In genomic region chr10:60862477-60863293, GRCm38 (mm10) we compare ENCODE assay signal across 16 mouse cellular contexts. TPM values are rescaled to one million over a fixed set of nuclear protein-coding genes. Genes with fewer than 3 reads are reported as not detected.
DNase-seq lines count a peak whose midpoint lies in the region; ATAC-seq and TF ChIP-seq lines count a peak whose summit lies in the region.
"Had no signal": no experiment of that assay in that cellular context is flagged by ENCODE, and none has a peak within 500 bp of the region (broad histone marks: within the 10 kb centered on the region; RNA-seq: fewer than 3 reads in every experiment).

No protein-coding gene starts in this region.

- H3K36me3 ChIP-seq in intestine, embryonic 15.5 days: no peaks in the 10 kb centered on the region
- no peaks in the 10 kb centered on the region for H3K36me3 ChIP-seq in kidney, postnatal 0 days (ENCODE audit: insufficient read depth, low read length)
- H3K36me3 ChIP-seq: heart, embryonic 13.5 days; limb, embryonic 10.5 days; liver, embryonic 15.5 days; midbrain, embryonic 12.5 days had no signal

- intact Hi-C loops in heart, postnatal 10 days (cut with DNase I): no loop called here

- ATAC-seq in intestine, embryonic 15.5 days: peak; percentile 63
- ATAC-seq in kidney, postnatal 0 days (replicated peaks; ENCODE audit: low FRiP score, low read depth): no peak; the same call in 1 of the 2 replicates

- peak; percentile 1 for DNase-seq in ovary, postnatal 14 days (ENCODE audit: low spot score)
- DNase-seq in ovary, postnatal 36 days (ENCODE audit: low spot score): no peak
- peak; percentile 5 for DNase-seq in kidney, postnatal 0 days (ENCODE audit: low spot score)
- peak; percentile 3 for DNase-seq in yolk sac, embryonic 10.5 days (ENCODE audit: low spot score)
- no peak for DNase-seq in urinary bladder, postnatal 10 days (ENCODE audit: low spot score)
- no peak for DNase-seq in urinary bladder, adult 18-20 months (ENCODE audit: low spot score in 2 of 2)
- no peak for DNase-seq in heart, postnatal 10 days
- DNase-seq: cerebellum, adult 9-11 months; embryo, embryonic 11 days; gastrocnemius, postnatal 36 days had no signal

- H3K4me1 ChIP-seq in intestine, embryonic 15.5 days (replicated peaks): no peaks in the 10 kb centered on the region
- H3K4me1 ChIP-seq in kidney, postnatal 0 days (replicated peaks; ENCODE audit: insufficient read depth, low read length): no peaks in the 10 kb centered on the region
- H3K4me1 ChIP-seq: heart, embryonic 13.5 days; liver, embryonic 15.5 days had no signal

- 0 out of 2 replicates have a peak overlapping the region, but pooled peaks have one; percentile 5 for H3K9ac ChIP-seq in intestine, embryonic 15.5 days
- H3K9ac ChIP-seq in kidney, postnatal 0 days (ENCODE audit: low read depth, low read length): 0 out of 2 replicates have a peak overlapping the region, but pooled peaks have one; percentile 31
- H3K9ac ChIP-seq: heart, embryonic 13.5 days; hindbrain, embryonic 14.5 days; liver, embryonic 15.5 days; midbrain, embryonic 12.5 days had no signal

- TF ChIP-seq CTCF in kidney, postnatal 0 days (IDR thresholded peaks at IDR 0.05; ENCODE audit: low read depth): no peak

- WGBS in intestine, embryonic 15.5 days: 54% methylated on average over 25 of the region's 25 CpGs
- 53% methylated on average over 25 of the region's 25 CpGs for WGBS in kidney, postnatal 0 days

- peak overlapping the region; percentile 16; the same call in 1 of the 2 replicates for H3K4me3 ChIP-seq in intestine, embryonic 15.5 days (replicated peaks)
- no peak overlapping the region for H3K4me3 ChIP-seq in kidney, postnatal 0 days (replicated peaks; ENCODE audit: low read depth, low read length)
- H3K4me3 ChIP-seq: heart, embryonic 13.5 days; limb, embryonic 10.5 days; liver, embryonic 15.5 days; midbrain, embryonic 12.5 days had no signal

- no peaks in the 10 kb centered on the region for H3K9me3 ChIP-seq in intestine, embryonic 15.5 days
- H3K9me3 ChIP-seq in kidney, postnatal 0 days (replicated peaks; ENCODE audit: low read length): no peaks in the 10 kb centered on the region
- H3K9me3 ChIP-seq: heart, embryonic 13.5 days; limb, embryonic 10.5 days; liver, embryonic 15.5 days; midbrain, embryonic 12.5 days had no signal

- no peaks in the 10 kb centered on the region for H3K27me3 ChIP-seq in intestine, embryonic 15.5 days (replicated peaks)
- H3K27me3 ChIP-seq in kidney, postnatal 0 days (ENCODE audit: insufficient read depth, low read length): no peaks in the 10 kb centered on the region
- H3K27me3 ChIP-seq: liver, embryonic 15.5 days; midbrain, embryonic 12.5 days had no signal

- H3K4me2 ChIP-seq in intestine, embryonic 15.5 days (replicated peaks): peak overlapping the region; percentile 43
- H3K4me2 ChIP-seq in kidney, postnatal 0 days (ENCODE audit: low read length): peak overlapping the region; percentile 39
- H3K4me2 ChIP-seq: heart, embryonic 13.5 days; hindbrain, embryonic 14.5 days; liver, embryonic 15.5 days; midbrain, embryonic 12.5 days had no signal

- no peak overlapping the region for H3K27ac ChIP-seq in intestine, embryonic 15.5 days
- peak overlapping the region; percentile 66 for H3K27ac ChIP-seq in kidney, postnatal 0 days
- H3K27ac ChIP-seq: heart, embryonic 13.5 days; hindbrain, embryonic 14.5 days; liver, embryonic 15.5 days; midbrain, embryonic 12.5 days had no signal

RNA-seq across cellular contexts. Expression of gene Unc5b, which starts 31.3 kb away (rescaled TPM):
- 4.6 and 5.1 TPM in 2 replicates for polyA plus RNA-seq in intestine, embryonic 15.5 days (2015; fragmentation: Nextera tagmentation; extraction: Ambion mirVana)
- 7.8 TPM in 2 replicates for polyA plus RNA-seq in kidney, postnatal 0 days (2015; fragmentation: Nextera tagmentation; extraction: Ambion mirVana)
- total RNA-seq in heart, postnatal 10 days (2021): 10 to 100 TPM; 35.3 to 47.0 TPM

Comparison
In these comparisons a context has a peak if more than half of its experiments do, and no peak if none do; other contexts are left out.
1. DNase-seq: peak in ovary, postnatal 14 days (single experiment), kidney, postnatal 0 days (single experiment) and yolk sac, embryonic 10.5 days (single experiment); none in ovary, postnatal 36 days (single experiment), urinary bladder, postnatal 10 days (single experiment), urinary bladder, adult 18-20 months (0 of 2) and heart, postnatal 10 days (0 of 2).